Mouse (Mus musculus) lung, adult 18-20 months (tissue): Measurements from ENCODE around the gene Stra6l.

ENCODE experiments used
- DNase-seq, 2 experiments: peaks; one replicate each; pipeline ENCODE4 v3.0.0; 2022; ENCODE audit warnings: mixed read lengths in 2 of 2

Stra6l gene

GRCm38 (mm10) chr4:45848109-45848824 lies at the start of gene Stra6l:
Gene Stra6l, plus strand, starts transcription at chr4:45848664.
- DNase-seq = no peak

GRCm38 (mm10) chr4:45798964-45799363 lies 49.5 kb upstream of the Stra6l start, which contains the start of gene Aldh1b1:
Gene Aldh1b1, plus strand, starts transcription at chr4:45799022.
- peak; percentile 73 to 74 for DNase-seq

- DNase-seq = no peak
These were observed 48.4 kb upstream of the Stra6l start for GRCm38 (mm10) chr4:45799956-45800537.

GRCm38 (mm10) chr4:45802900-45803299 lies 45.6 kb upstream of the Stra6l start:
- DNase-seq = no peak

- DNase-seq = no peak
These were observed 40.4 kb upstream of the Stra6l start for GRCm38 (mm10) chr4:45808034-45808433.

- DNase-seq = no peak
These were observed 37.2 kb upstream of the Stra6l start for GRCm38 (mm10) chr4:45811250-45811649.

- DNase-seq = peak; percentile 19 to 27
These were observed 32.9 kb upstream of the Stra6l start for GRCm38 (mm10) chr4:45815542-45815941.

GRCm38 (mm10) chr4:45818814-45819207 lies 29.7 kb upstream of the Stra6l start:
- DNase-seq = no peak

GRCm38 (mm10) chr4:45819208-45819931 lies 29.1 kb upstream of the Stra6l start:
- no peak for DNase-seq

- peak; percentile 31 to 43 for DNase-seq
These were observed 28.2 kb upstream of the Stra6l start for GRCm38 (mm10) chr4:45820074-45820830.

GRCm38 (mm10) chr4:45821995-45822394 lies 26.5 kb upstream of the Stra6l start:
- no peak for DNase-seq

- DNase-seq = no peak
These were observed 25.5 kb upstream of the Stra6l start for GRCm38 (mm10) chr4:45822781-45823575.

- no peak for DNase-seq
These were observed 24.3 kb upstream of the Stra6l start for GRCm38 (mm10) chr4:45824049-45824760.

GRCm38 (mm10) chr4:45824761-45825556 lies 23.5 kb upstream of the Stra6l start:
- DNase-seq = no peak

- DNase-seq = no peak
These were observed 22.0 kb upstream of the Stra6l start, which contains the start of gene Igfbpl1 for GRCm38 (mm10) chr4:45826275-45827040. Gene Igfbpl1, minus strand, starts transcription at chr4:45826923.

GRCm38 (mm10) chr4:45829907-45830759 lies 18.3 kb upstream of the Stra6l start:
- no peak for DNase-seq

- no peak for DNase-seq
These were observed 16.5 kb upstream of the Stra6l start for GRCm38 (mm10) chr4:45831996-45832395.

- no peak for DNase-seq
These were observed 15.0 kb upstream of the Stra6l start for GRCm38 (mm10) chr4:45833461-45833860.

GRCm38 (mm10) chr4:45844355-45844754 lies 4.1 kb upstream of the Stra6l start:
- DNase-seq = no peak
